Mouse (Mus musculus) ovary, adult 18-20 months (tissue): Measurements from ENCODE around the gene Gstcd.

ENCODE experiments used
- DNase-seq: peaks from one replicate; pipeline ENCODE4 v3.0.0; 2022; ENCODE audit warnings: low spot score, mixed read lengths

Gstcd gene

DNA sequence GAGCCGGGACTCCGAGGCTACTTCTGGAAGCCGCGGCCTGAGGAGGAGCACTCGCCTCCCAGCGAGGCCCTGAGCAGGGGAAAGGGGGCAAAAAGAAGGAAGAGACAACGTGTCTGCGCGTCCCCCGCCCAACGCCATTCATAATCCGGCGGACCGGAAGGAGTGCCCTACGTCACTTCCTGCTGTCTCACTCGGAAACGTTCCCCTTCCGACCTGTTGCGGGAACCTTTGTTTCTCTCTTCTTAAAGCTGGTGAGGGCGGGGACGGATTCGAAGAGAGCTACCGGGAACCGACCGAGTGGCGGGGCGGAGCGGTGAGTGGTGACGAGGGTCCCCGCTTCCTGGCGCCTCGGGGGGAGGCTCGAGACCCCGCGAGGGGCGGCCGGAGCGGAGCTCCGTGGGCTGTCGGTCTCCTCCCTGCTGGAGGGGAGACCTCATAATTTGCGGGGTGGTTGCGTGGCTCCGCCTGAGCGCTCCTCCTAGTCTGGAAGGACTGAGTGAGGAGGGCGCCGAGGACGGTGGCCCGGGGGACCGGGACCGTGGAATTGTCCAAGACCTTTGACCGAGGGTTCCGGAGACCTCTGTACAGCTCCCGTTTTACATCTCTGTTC is at the start of gene Gstcd, which contains the start of gene Ints12:
Gene Gstcd (minus strand): TSS at position 370 of the 610 bp plus-strand sequence.
Gene Ints12 (plus strand): TSS at position 177 of the 610 bp plus-strand sequence.
- DNase-seq, result peak; percentile 82

DNA sequence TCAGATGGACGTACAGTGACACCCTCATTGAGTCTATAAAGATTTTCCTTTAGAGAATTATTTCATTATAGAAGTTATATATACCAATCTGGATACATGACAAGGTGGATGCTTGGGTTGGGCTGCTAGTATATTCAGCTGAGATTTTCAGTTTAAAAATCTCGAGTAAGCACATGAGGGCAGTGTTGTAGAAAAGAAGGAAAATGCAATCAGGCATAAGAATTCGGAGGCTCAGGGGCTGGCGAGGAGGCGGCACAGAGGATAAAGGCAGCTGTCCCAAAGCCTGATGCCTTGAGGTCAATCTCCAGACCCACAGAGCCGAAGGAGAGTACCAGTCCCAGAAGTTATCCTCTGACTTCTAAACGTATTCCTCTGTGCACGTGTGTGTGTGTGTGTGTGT is 40.8 kb upstream of the Gstcd start:
- DNase-seq, result no peak

DNA sequence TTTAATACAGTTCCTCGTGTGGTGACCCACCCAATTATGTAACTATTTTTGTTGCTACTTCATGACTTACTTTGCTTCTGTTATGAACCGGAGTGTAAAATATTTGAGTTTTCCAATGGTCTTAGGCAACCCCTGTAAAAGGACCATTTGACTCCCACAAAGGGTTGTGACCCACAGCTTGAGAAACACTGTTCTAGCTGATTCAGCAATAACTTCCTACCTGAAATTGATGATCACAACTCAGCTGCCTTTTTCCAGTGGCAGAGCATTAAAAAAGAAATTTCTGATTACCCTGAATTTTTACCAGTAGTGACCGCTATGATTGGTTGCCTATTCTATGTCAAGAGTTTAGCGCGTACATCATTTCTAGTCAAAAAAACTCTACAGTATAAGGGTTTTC is 39.5 kb upstream of the Gstcd start:
- DNase-seq, result no peak

DNA sequence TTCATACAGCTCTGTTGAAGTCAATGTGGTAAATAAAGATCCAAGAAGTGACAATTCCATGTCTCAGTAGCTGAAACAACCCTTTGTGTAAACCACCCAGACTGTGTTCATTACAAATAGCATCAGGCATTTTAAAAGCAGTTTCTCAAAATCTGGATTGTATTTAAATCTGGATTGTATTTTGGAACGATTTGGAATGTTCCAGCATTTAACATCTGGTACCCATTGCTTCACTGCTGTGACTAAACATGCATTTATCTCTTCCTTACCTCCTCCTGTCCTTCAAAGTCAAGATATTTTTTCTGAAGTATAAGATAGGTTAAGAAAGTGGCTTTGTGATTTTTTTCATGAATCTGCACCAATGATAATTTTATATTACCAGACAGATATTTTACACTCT is 21.4 kb upstream of the Gstcd start:
- DNase-seq, result no peak

DNA sequence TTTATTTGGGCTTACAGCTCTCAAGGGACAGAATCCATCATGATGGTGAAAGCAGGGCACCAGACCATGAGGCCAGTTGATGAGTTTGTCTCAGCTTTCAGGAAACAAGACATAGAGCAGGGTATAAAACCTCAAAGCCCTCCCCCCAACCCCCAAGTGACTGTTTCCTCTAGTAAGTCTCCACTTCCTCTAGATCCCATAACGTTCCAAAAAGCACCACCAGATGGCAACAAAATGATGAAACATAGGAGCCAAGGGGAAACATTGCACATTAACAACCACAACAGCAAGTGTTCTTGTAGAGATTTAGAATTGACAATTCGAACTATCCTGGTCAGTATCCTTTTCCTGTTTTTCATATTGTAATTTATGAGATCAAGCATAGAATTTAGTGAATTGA is 19.9 kb upstream of the Gstcd start:
- no peak for DNase-seq

DNA sequence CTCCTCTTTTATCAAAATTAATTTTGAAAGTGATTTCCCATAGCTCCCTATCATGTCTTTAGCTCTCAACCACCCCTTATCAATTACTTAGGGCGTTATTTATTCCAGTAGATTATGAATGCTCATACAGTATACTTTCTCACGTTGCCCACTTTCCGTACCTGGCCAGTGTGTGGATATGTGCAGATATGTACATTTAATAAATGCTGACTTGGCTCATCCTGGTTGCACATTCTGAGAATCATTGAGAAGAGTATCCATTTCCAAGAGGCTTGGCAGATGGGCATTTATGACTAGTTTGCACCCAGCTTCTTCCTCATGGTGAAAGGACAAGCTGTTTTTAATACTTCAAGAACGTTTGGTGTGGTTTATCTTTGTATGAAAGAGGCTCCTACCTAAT is 18.0 kb upstream of the Gstcd start:
- DNase-seq, result no peak

DNA sequence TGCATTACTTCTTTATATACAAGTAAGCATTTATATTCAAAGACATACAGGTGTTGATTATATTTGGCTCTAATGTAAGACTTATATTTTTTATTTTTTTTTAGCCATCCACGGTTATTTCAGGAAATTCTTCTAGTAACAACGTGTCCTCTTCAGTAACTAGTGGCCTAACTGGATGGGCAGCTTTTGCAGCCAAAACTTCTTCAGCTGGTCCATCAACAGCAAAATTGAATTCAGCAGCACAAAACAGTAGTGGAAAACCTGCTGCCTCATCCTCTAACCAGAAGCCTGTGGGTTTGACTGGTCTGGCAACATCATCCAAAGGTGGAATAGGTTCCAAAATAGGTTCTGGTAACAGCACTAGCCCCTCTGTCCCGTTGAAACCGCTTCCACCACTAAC is 16.9 kb upstream of the Gstcd start:
- no peak for DNase-seq

DNA sequence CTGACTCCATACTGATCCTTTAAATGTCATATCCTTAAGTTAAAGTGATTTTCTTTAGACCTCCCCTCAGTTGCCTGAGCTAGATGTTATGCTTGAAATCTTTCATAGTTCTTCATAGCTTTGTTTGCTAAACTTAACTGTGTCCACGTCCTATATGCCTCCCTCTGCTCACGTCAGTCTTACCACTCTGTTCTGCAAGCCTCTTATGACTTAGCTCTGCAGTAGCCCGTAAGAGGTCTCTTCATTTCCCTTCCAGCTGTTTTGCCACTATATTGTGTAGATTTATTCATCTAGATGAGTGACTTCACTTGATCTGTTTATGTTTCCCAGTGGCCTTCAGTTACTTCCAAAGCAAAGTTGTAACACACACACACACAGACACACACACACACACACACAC is 12.6 kb upstream of the Gstcd start:
- no peak for DNase-seq

DNA sequence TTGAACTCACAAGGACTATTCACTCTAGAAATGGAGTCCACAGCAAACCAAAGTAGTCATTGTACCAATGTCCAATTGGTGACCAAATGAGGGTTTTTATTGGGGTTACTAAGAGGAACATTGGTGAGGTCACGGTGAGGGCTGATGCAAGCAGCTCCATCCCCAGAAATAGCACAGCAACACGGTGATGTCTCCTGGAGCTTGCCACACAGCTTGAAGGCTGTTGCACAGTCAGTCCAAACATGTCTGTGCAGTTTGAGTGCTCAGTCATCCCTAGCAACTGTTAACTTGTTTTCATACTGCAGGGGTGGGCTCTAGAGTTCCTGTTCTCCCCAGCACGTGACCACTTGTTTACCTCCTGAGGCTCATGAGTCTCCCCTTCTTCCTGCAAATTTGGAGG is 11.9 kb upstream of the Gstcd start:
- DNase-seq, result no peak

DNA sequence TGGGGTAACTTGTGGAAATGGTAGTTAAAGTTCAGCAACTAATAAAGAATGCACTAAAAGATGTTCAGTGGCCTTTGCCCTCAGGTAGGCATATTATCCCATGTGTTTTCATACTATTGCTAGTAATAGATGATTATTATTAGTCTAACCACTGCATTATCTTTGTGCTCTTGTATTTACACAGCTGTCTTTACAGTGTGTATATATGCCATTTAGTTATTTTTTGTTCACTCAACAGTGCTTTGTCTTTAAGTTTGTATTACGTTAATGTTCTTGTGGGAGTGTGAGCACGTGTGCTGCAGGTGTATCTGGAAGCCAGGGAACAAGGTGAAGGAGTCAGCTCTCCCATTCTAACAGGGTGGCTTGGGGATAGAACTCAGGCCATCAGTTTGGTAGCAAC is 7.1 kb upstream of the Gstcd start:
- no peak for DNase-seq

DNA sequence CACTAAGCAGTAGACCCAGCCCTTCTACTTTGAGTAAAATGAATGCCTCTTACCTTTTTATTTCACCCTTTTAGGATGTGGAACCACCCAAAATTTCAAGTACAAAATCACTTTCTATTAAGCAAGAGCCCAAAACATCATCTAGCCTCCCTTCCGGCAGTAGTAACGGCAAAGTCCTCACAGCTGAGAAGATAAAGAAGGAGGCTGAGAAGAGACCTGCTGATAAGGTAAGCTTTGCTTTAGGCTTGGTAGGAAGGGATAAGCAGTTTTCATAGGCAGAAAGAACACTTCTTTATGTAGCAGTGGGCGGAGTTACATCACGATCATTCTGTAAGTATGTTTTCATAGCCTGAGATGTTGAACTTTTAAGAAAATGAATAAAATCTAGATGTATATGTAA is 6.5 kb upstream of the Gstcd start:
- no peak for DNase-seq

DNA sequence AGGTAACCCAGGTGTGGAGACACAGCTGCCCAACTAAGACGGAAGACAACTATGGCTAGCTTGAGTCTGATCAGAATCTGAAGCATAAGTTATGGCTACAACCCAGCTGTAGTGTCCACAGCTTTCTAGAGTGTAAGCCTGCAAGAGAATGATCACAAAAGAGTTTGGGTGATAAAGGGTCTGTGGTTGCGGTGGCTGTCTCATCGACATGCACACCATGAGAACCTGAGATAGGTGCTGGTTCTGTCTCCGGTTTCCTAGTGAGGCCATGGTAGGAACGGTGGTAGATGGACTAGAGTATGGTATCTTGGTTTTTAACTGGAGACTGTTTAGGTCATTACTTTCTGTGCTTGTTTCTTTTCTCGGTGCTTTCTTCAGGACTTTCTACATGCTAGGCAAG is 6.1 kb upstream of the Gstcd start:
- no peak for DNase-seq

DNA sequence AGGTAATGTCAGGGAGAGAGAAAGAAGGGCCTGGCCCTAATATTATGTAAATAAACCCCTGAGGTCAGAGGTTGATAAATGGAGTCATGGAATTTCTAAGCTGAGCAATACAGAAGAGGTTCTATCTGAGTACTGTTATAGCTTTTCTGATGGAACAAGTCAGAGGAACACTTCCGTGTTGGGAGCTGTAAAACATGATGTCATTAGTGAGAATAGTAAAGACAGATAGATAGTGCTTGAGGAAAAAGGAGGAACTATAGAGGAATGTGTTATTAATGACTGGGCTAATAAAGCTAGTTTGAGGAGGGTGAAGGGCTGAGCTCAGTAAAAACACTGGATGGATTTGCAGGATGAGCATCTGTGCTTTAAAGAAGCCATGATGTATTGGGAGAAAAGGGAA is 2.5 kb upstream of the Gstcd start:
- DNase-seq, result no peak

DNA sequence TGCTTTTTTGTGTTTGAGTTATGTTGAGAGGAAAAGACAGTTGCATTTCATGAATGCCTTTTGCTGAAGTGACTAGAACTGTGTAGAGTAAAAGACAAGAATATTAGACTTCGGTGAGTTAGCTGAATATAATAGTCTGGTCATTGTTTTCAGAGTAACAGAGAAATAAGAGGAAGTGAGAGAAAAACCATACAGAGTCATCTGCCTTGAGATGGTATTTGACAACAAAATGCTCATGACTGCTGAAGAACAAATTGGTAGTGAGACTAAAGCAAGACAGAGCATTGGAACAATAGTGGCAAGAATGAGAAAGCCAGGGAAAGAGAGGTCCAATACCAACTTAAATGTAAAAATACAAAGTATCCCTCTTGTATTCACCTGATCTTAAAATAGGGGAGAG is 1.1 kb upstream of the Gstcd start:
- DNase-seq, result no peak

DNA sequence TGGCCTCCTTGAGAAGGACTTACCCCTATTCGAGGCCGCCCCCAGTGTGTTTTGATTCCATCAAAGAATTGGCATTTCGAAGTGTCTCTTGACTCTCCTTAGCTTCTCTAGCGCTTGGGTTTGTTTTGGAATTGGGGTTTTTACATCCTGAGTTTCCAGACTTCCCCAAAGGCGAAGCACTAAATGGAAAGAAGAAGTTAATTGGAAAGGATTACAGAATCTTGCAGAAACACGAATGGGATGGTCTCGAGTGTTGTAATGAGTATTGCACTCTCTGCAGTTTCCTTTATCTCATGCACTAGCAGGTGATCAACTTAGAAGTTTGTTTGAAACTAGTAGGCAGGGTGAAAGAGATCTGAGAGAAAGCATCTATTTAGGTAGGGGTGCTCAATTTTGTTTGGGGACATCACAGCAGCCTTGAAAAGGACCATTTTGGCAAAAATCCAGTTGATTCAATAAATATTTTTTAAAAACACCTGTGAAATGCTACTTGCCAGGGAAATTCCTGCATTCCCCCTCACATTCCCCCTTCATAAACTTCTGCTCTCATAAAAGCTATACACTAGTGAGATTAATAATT is 531 bp upstream of the Gstcd start:
- DNase-seq, result no peak

DNA sequence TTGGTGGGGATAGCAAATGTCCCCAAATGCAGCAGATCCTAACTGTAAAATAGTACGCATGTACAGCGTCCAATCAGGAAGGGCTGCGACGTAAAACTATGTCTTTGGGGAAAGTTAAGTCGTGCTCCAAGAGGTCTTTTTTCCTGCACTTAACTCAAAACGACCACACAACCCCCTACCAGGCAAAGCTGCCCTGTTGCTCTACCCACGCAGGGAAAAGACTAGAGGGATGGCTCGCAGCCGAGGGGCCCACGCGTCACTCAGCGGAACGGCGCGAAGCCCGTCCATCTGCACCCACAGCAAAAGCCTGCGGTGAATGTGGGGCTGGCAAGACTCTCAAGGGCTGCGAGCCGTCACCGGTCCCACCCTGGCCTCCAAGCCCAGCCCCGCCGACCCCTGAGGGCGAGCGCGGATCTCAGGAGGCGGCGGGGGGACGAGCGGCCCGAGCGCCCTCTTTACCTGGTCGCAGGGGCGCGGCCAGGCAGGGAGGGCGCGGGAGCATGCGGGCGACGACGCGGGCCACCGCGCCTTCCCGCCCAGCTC is 641 bp downstream of the Gstcd start:
- DNase-seq, result no peak

DNA sequence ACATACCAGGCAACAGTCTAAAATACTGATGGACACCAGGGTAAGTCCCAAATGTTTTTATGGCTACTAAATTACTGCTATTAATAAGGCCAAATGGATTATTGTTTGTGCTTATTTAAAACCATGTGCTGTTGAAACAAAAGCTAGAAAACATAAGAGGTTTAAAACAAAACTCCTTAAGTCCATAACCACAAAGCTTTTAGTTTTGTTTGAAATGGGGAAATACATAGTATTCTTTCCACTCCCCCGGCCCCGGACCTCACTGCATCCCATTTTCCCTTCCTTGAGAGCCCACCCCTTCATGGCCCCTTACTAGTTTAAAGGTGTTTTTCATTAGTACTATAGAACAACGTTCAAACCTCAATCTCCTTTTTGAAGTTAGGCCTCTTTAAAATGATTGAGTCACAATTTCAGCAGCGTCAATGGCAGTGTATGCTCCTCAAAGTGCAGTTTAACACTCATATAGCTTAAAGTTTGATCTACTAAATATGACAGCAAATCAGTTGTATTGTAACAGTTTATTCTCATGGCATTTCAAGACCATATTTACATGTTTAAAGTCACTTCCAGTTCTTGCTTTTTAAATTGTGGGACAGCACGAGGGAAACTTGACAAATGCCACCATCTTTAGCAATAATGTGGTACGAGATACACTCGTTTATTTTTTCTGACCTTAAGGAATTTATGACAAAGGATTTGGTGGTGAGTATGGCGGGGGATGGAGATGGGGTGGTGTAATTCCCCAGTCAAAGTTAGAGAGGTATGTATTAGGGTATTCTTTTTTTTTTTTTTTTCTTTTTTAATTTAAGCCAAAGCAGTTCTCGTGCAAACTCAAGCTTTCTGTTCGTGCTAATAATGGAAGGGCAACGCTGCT is 1.3 kb downstream of the Gstcd start:
- DNase-seq, result no peak

DNA sequence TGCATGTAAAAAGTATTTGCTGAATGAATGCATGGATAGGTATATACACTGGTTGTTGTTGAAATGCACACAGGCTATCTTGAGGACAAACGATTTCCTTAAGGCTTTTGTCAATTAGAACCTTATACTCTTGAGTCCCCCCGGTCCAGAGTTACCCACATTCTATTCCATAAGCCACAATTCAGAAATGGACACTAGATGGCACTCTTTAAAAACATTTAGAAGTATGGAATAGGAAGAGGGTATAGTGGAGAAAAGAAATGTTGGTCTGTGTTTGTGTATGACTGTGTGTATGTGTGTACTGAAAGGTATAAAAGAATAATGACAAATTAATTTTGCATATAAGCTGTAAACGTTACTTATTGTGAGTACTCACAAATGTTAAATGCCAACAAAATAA is 6.0 kb downstream of the Gstcd start:
- no peak for DNase-seq

DNA sequence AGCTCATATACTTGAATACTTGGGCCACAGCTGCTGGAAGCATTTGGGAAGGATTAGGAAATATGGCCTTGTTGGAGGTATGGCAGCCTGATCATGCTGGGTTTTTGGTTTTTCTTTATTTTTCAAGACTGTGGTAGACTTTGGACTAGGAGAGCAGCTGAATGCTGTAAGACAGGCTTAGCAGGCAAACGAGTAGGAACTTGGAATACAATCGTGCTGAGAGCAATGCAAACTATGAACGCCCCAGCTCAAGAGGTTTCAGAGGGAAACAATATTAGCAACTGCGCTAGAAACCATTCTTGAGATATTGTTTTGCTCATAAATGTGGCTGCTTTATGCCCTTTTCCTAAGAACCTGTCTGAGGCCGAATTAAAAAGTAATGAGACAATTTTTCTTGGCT is 9.1 kb downstream of the Gstcd start:
- DNase-seq, result no peak

DNA sequence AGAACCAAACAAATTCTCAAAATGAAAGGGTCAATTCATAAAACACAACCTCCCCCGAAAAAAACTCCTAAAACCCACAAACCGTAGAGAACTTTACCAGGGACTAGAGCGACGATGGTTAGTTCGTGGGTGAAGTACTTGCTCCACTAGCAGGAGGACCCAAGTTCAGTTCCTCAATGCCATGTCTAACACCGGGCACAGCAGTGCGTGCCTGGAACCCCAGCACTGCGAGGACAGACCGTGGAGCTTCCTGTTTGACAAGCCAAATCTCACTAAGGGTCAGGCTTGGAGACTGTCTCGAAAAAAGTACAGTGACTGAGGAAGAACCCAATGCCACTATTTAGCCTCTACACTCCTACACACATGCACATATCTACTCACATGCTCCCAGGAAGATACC is 16.3 kb downstream of the Gstcd start:
- no peak for DNase-seq

DNA sequence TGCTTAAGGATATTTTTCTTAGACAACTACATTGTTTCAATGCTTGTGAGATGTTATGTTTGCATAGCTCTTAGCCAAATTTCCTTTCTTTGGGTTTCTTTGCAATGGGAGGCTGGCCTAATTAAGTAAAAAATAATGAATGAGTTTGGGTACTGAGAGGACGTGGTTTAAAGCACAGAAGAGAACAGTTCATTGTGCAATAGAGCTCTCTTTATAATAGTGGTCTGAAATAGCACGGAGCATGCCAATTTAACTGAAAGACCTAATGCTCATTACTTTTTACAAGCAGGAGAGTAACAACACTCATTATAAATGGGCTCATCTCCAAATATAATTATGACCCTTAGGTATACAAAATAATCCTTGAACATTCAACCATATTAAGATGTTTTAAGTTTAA is 39.8 kb downstream of the Gstcd start:
- DNase-seq, result no peak

DNA sequence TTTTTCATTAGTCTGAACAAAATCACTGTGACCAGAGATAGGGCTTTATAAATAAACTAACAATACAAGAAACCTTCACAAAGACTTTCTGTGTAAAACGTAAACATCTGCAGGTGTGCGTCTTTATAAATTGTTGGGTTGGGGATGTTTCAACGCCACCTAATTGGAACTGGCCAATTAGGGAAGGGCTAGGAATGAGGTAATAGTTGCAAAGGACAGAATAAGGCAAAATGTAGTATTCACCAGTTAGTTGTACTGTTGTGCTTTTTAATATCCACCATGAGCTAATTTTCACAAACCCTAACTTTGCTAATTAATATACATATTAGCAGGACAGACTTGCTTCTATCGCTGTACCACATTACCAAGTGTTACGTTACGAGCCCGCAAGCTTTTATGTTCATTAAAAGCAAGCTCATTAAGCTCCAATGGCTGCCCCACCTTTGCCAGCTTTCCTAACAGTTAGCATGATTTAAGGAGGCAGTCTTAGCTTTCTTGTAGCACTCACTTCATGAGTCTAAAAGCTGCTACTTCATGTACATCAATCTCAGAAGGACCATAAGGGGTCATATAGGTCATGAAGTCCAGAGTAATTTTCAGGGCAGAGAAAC is 58.6 kb downstream of the Gstcd start:
- DNase-seq, result no peak

DNA sequence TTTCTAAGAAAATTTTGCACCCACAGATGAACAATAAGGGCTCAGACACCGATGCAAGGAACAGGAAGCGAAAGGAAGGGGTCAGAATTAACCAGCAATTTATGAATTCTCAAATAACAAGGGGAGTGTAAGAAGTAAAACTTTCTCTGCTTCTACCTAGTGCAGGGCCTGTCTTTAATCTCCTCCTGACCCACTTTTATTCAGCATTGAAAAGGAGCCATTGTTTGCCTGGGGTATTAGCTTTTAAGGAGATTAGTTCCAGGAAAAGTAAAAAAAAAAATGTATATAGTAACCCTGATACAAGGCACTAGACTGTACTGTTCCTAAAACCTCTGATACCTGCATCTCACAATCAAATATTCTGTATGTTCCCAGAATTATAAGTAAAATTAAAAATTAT is 64.9 kb downstream of the Gstcd start:
- DNase-seq, result no peak
